Mouse (Mus musculus) intestine, embryonic 14.5 days (tissue): Measurements from ENCODE around the gene Abhd10. TPM values are rescaled to one million over a fixed set of nuclear protein-coding genes. Genes with fewer than 3 reads are reported as not detected.

Experiments used
- ATAC-seq: fragments of 200-750 bp; cut with Nextera tagmentation; replicated peaks from 2 replicates; pipeline ENCODE4 v1.8.0; 2017; ENCODE audit warnings: low read depth, moderate number of reproducible peaks, moderate TSS enrichment, moderate library complexity; ENCODE audit not compliant: low FRiP score, low TSS enrichment
- DNase-seq: peaks from one replicate; pipeline ENCODE4 v3.0.0-alpha.2; 2018; ENCODE audit warnings: low spot score
- H3K27ac ChIP-seq: fragments of 300-500 bp; sonication (generic); 2 replicates; pipeline ENCODE4 v1.5.1; 2014; ENCODE audit warnings: low read depth, mild to moderate bottlenecking, control low read depth
- H3K27me3 ChIP-seq: fragments of 300-500 bp; sonication (generic); replicated peaks from 2 replicates; pipeline ENCODE4 v1.6.1; 2014; ENCODE audit warnings: low read length, control low read depth; ENCODE audit not compliant: control insufficient read depth, insufficient read depth
- H3K36me3 ChIP-seq: fragments of 300-500 bp; sonication (generic); 2 replicates; pipeline ENCODE4 v1.6.1; 2014; ENCODE audit warnings: low read length, control low read depth; ENCODE audit not compliant: control insufficient read depth, insufficient read depth
- H3K4me1 ChIP-seq: fragments of 300-500 bp; sonication (generic); replicated peaks from 2 replicates; pipeline ENCODE4 v1.6.1; 2014; ENCODE audit warnings: low read length, control low read depth, mixed read lengths; ENCODE audit not compliant: control insufficient read depth, insufficient read depth
- H3K4me2 ChIP-seq: fragments of 300-500 bp; sonication (generic); 2 replicates; pipeline ENCODE4 v1.6.1; 2014; ENCODE audit warnings: low read length
- H3K4me3 ChIP-seq: fragments of 300-500 bp; sonication (generic); 2 replicates; pipeline ENCODE4 v1.5.1; 2014; ENCODE audit warnings: low read depth, low read length, control low read depth, mixed read lengths
- H3K9ac ChIP-seq: fragments of 300-500 bp; sonication (generic); 2 replicates; pipeline ENCODE4 v1.6.1; 2014; ENCODE audit warnings: mild to moderate bottlenecking, low read length
- H3K9me3 ChIP-seq: fragments of 300-500 bp; sonication (generic); 2 replicates; pipeline ENCODE4 v1.6.1; 2016; ENCODE audit warnings: low read length, control low read depth; ENCODE audit not compliant: control insufficient read depth
- WGBS: fragments of 180-500 bp; shearing (Covaris S2); extraction: QIAGEN DNeasy Blood & Tissue Kit; methylation state at CpG from one replicate; pipeline ENCODE4 v1.1.7; 2014; 5-methylcytosine and 5-hydroxymethylcytosine counted together
- polyA plus RNA-seq: library from polyadenylated mRNA; unstranded; fragments of >200 nt; fragmentation: Nextera tagmentation; extraction: Ambion mirVana; gene quantifications from 2 replicates; pipeline ENCODE4 v1.2.1, GENCODE M21; 2014

The Abhd10 gene
- polyA plus RNA-seq, 1 experiment from 2014 or later, result 33.9 TPM

GRCm38 (mm10) chr16:45722460-45722951 is 20.2 kb downstream of the Abhd10 start:
- no peak for DNase-seq
- Histone ChIP-seq H3K4me2 (no peak overlapping the region), H3K36me3 (peaks cover 8% of the 10 kb centered on the region; the same call in 1 of the 2 replicates), H3K9ac (no peak overlapping the region), H3K27ac (no peak overlapping the region), H3K9me3 (no peaks in the 10 kb centered on the region), H3K4me3 (no peak overlapping the region), H3K4me1 (peaks cover 8% of the 10 kb centered on the region; the same call in 1 of the 2 replicates), H3K27me3 (no peaks in the 10 kb centered on the region)
- WGBS, result 63% methylated on average over 3 of the region's 3 CpGs
- ATAC-seq, result no peak

GRCm38 (mm10) chr16:45720022-45720630 is 22.6 kb downstream of the Abhd10 start:
- ATAC-seq, result no peak
- peaks cover 8% of the 10 kb centered on the region; the same call in 1 of the 2 replicates for H3K4me1 ChIP-seq
- H3K4me2 ChIP-seq, result no peak overlapping the region
- no peaks in the 10 kb centered on the region for H3K9me3 ChIP-seq
- H3K9ac ChIP-seq, result no peak overlapping the region
- no peak for DNase-seq
- H3K27ac ChIP-seq, result no peak overlapping the region
- H3K36me3 ChIP-seq, result peaks cover 8% of the 10 kb centered on the region; the same call in 1 of the 2 replicates
- WGBS, result 77% methylated on average over 10 of the region's 10 CpGs
- H3K27me3 ChIP-seq, result no peaks in the 10 kb centered on the region
- H3K4me3 ChIP-seq, result no peak overlapping the region

GRCm38 (mm10) chr16:45718296-45718695 is 24.5 kb downstream of the Abhd10 start:
- Histone ChIP-seq H3K27me3 (no peaks in the 10 kb centered on the region), H3K9ac (no peak overlapping the region), H3K4me1 (no peaks in the 10 kb centered on the region), H3K36me3 (peaks cover 8% of the 10 kb centered on the region; the same call in 1 of the 2 replicates), H3K4me3 (no peak overlapping the region), H3K4me2 (no peak overlapping the region), H3K9me3 (no peaks in the 10 kb centered on the region), H3K27ac (no peak overlapping the region)
- DNase-seq, result no peak
- WGBS, result 90% methylated on average over 4 of the region's 4 CpGs
- ATAC-seq, result no peak

GRCm38 (mm10) chr16:45714489-45715150 is 28.1 kb downstream of the Abhd10 start:
- Histone ChIP-seq H3K9ac (no peak overlapping the region), H3K4me1 (no peaks in the 10 kb centered on the region), H3K9me3 (no peaks in the 10 kb centered on the region), H3K27ac (no peak overlapping the region), H3K4me2 (no peak overlapping the region), H3K4me3 (no peak overlapping the region), H3K27me3 (no peaks in the 10 kb centered on the region), H3K36me3 (peaks cover 8% of the 10 kb centered on the region; the same call in 1 of the 2 replicates)
- ATAC-seq, result no peak
- no peak for DNase-seq
- WGBS, result 89% methylated on average over 5 of the region's 5 CpGs

GRCm38 (mm10) chr16:45713878-45714277 is 28.9 kb downstream of the Abhd10 start:
- Histone ChIP-seq H3K9ac (no peak overlapping the region), H3K4me2 (no peak overlapping the region), H3K4me1 (no peaks in the 10 kb centered on the region), H3K27ac (no peak overlapping the region), H3K4me3 (no peak overlapping the region), H3K36me3 (peaks cover 8% of the 10 kb centered on the region; the same call in 1 of the 2 replicates), H3K27me3 (no peaks in the 10 kb centered on the region), H3K9me3 (no peaks in the 10 kb centered on the region)
- WGBS, result 60% methylated on average over 1 of the region's 1 CpGs
- DNase-seq, result no peak
- ATAC-seq, result no peak

- Histone ChIP-seq H3K27me3 (no peaks in the 10 kb centered on the region), H3K4me2 (no peak overlapping the region), H3K36me3 (peaks cover 2% of the 10 kb centered on the region; the same call in 1 of the 2 replicates), H3K4me1 (no peaks in the 10 kb centered on the region), H3K9me3 (no peaks in the 10 kb centered on the region), H3K27ac (no peak overlapping the region), H3K9ac (no peak overlapping the region), H3K4me3 (no peak overlapping the region)
- ATAC-seq, result no peak
- no peak for DNase-seq
- 84% methylated on average over 5 of the region's 5 CpGs for WGBS
Measured at GRCm38 (mm10) chr16:45713261-45713660, 29.5 kb downstream of the Abhd10 start.

GRCm38 (mm10) chr16:45711263-45711662 is 31.5 kb downstream of the Abhd10 start:
- Histone ChIP-seq H3K27me3 (no peaks in the 10 kb centered on the region), H3K9ac (no peak overlapping the region), H3K36me3 (no peaks in the 10 kb centered on the region), H3K4me2 (no peak overlapping the region), H3K27ac (no peak overlapping the region), H3K4me3 (no peak overlapping the region), H3K9me3 (no peaks in the 10 kb centered on the region), H3K4me1 (no peaks in the 10 kb centered on the region)
- no peak for ATAC-seq
- no peak for DNase-seq
- WGBS, result 70% methylated on average over 7 of the region's 7 CpGs

GRCm38 (mm10) chr16:45699301-45699700 is 43.5 kb downstream of the Abhd10 start:
- no peak for ATAC-seq
- no peak overlapping the region for H3K27ac ChIP-seq
- no peak overlapping the region for H3K4me3 ChIP-seq
- no peaks in the 10 kb centered on the region for H3K36me3 ChIP-seq
- DNase-seq, result no peak
- H3K9me3 ChIP-seq, result no peaks in the 10 kb centered on the region
- H3K4me1 ChIP-seq, result 0 out of 2 replicates have a peak, but pooled peaks cover 2% of the 10 kb centered on the region
- H3K4me2 ChIP-seq, result no peak overlapping the region
- H3K27me3 ChIP-seq, result no peaks in the 10 kb centered on the region
- 32% methylated on average over 5 of the region's 5 CpGs for WGBS
- no peak overlapping the region for H3K9ac ChIP-seq
